Mouse (Mus musculus): ENCODE measurements at regions not wholly inside any gene's neighbourhood (a gene's known extent, or its start where the extent isn't known, plus 50 kb on each side); places are given as distances from the start of the nearest gene placed in this dataset.
A peak's percentile ranks its signal among the peaks of the same experiment; 100 is the strongest.

DNA sequence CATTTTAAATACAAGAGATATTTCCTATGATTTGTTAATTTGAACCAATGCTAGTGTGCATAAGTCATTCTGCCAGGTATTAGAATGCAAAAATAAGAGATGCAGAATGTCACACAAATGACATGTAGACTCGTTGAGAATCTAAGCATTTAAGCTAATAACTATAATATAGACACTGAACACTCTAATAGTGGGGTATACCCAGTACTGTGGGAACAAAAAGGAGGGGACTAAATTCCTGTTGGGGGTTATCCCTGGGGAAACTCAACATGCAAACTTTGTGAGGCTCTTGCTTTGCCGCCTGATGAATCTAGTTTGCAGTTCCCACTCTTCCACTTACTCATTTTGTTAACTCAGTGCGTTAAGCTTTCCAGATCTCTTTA, 154.0 kb upstream of the Tnc start:
- DNase-seq (ENCODE audit: low read depth): peak; percentile 29
- TF ChIP-seq CTCF (IDR thresholded peaks at IDR 0.05; ENCODE audit: borderline replicate concordance, extremely low read depth, insufficient read depth, insufficient read length) (no peak), POLR2A (IDR thresholded peaks at IDR 0.05; ENCODE audit: borderline replicate concordance, extremely low read depth, insufficient read depth, insufficient read length, poor library complexity, severe bottlenecking) (no peak)

- peak; percentile 93 for DNase-seq (ENCODE audit: low read depth)
- TF ChIP-seq POLR2A (IDR thresholded peaks at IDR 0.05; ENCODE audit: borderline replicate concordance, extremely low read depth, insufficient read depth, insufficient read length, poor library complexity, severe bottlenecking): no peak
- no peak for TF ChIP-seq CTCF (IDR thresholded peaks at IDR 0.05; ENCODE audit: borderline replicate concordance, extremely low read depth, insufficient read depth, insufficient read length)
Observed at GRCm38 (mm10) chr4:64200151-64200807, 153.5 kb upstream of the Tnc start.

- no peak for TF ChIP-seq POLR2A (IDR thresholded peaks at IDR 0.05; ENCODE audit: borderline replicate concordance, extremely low read depth, insufficient read depth, insufficient read length, poor library complexity, severe bottlenecking)
- TF ChIP-seq CTCF (IDR thresholded peaks at IDR 0.05; ENCODE audit: borderline replicate concordance, extremely low read depth, insufficient read depth, insufficient read length): no peak
- DNase-seq (ENCODE audit: low read depth): no peak
Observed at GRCm38 (mm10) chr4:64184986-64185385, 138.2 kb upstream of the Tnc start.

GRCm38 (mm10) chr4:64175938-64176337, 129.1 kb upstream of the Tnc start:
- TF ChIP-seq POLR2A (IDR thresholded peaks at IDR 0.05; ENCODE audit: borderline replicate concordance, extremely low read depth, insufficient read depth, insufficient read length, poor library complexity, severe bottlenecking): no peak
- TF ChIP-seq CTCF (IDR thresholded peaks at IDR 0.05; ENCODE audit: borderline replicate concordance, extremely low read depth, insufficient read depth, insufficient read length): no peak
- peak; percentile 50 for DNase-seq (ENCODE audit: low read depth)

DNA sequence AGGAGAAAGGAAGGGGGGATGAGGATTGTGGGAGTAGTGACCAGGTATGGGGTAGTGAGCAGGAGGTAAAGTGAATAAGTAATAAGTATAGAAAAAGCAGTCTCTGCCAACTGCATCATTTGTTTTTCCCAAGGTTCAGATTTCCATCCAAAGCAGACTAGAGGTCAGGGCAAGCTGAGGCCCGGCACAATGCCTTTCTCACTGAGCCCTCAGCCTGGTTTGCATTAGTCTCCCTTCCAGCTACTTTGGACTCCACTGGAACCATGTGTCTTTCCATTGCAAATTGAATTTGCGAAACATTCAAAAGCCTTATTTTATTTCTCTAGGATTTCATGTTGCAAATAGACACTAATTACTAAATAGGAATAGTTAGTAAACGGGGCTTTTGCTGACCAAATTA, 124.7 kb upstream of the Tnc start:
- TF ChIP-seq POLR2A (IDR thresholded peaks at IDR 0.05; ENCODE audit: borderline replicate concordance, extremely low read depth, insufficient read depth, insufficient read length, poor library complexity, severe bottlenecking): no peak
- no peak for TF ChIP-seq CTCF (IDR thresholded peaks at IDR 0.05; ENCODE audit: borderline replicate concordance, extremely low read depth, insufficient read depth, insufficient read length)
- DNase-seq (ENCODE audit: low read depth): no peak

GRCm38 (mm10) chr4:64148989-64149463, 102.2 kb upstream of the Tnc start:
- TF ChIP-seq POLR2A (IDR thresholded peaks at IDR 0.05; ENCODE audit: borderline replicate concordance, extremely low read depth, insufficient read depth, insufficient read length, poor library complexity, severe bottlenecking): no peak
- no peak for TF ChIP-seq CTCF (IDR thresholded peaks at IDR 0.05; ENCODE audit: borderline replicate concordance, extremely low read depth, insufficient read depth, insufficient read length)
- peak; percentile 95 for DNase-seq (ENCODE audit: low read depth)

- no peak for TF ChIP-seq POLR2A (IDR thresholded peaks at IDR 0.05; ENCODE audit: borderline replicate concordance, extremely low read depth, insufficient read depth, insufficient read length, poor library complexity, severe bottlenecking)
- no peak for TF ChIP-seq CTCF (IDR thresholded peaks at IDR 0.05; ENCODE audit: borderline replicate concordance, extremely low read depth, insufficient read depth, insufficient read length)
- DNase-seq (ENCODE audit: low read depth): peak; percentile 75
Observed at GRCm38 (mm10) chr4:64145924-64146323, 99.1 kb upstream of the Tnc start.

DNA sequence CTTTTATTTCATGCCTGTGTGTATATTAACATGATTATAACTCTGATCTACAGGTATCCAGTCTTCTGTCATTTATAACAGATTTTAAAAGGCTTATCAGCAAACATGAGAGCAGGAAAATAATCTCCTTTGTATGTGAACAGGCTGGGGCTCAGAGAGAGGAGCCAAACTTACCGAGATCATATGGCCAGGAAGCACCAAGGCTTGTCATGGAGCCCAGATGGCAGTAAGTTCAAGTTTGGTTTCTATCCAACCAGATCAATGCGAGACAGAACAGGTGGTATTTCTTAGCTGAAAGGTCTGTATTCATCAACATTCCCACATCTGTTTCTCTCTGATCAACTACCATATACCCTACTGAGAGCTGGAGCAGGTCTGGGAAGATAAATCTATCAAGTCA, 96.1 kb upstream of the Tnc start:
- peak; percentile 77 for DNase-seq (ENCODE audit: low read depth)
- TF ChIP-seq CTCF (IDR thresholded peaks at IDR 0.05; ENCODE audit: borderline replicate concordance, extremely low read depth, insufficient read depth, insufficient read length) (no peak), POLR2A (IDR thresholded peaks at IDR 0.05; ENCODE audit: borderline replicate concordance, extremely low read depth, insufficient read depth, insufficient read length, poor library complexity, severe bottlenecking) (no peak)

GRCm38 (mm10) chr4:64142356-64142787, 95.6 kb upstream of the Tnc start:
- peak; percentile 76 for DNase-seq (ENCODE audit: low read depth)
- no peak for TF ChIP-seq CTCF (IDR thresholded peaks at IDR 0.05; ENCODE audit: borderline replicate concordance, extremely low read depth, insufficient read depth, insufficient read length)
- no peak for TF ChIP-seq POLR2A (IDR thresholded peaks at IDR 0.05; ENCODE audit: borderline replicate concordance, extremely low read depth, insufficient read depth, insufficient read length, poor library complexity, severe bottlenecking)

DNA sequence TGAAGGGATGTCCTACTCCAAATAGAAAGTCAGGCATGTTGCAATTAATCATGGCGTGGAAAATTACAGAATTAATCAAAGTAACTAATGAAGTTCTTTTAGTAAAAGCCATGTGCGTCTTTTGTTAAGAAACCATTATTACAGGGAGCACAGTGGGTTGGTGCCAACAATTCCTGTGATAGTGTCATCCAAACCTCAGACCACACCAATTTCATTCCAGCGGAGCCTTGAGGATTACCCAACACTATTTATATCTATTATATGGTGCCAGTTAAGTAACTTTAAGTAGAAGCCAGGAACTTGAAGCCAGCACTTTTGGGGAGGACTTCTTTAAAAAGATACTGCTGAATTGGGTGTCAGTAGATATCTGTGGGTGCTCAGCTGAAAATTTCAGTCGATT, 93.0 kb upstream of the Tnc start:
- TF ChIP-seq POLR2A (IDR thresholded peaks at IDR 0.05; ENCODE audit: borderline replicate concordance, extremely low read depth, insufficient read depth, insufficient read length, poor library complexity, severe bottlenecking): no peak
- no peak for TF ChIP-seq CTCF (IDR thresholded peaks at IDR 0.05; ENCODE audit: borderline replicate concordance, extremely low read depth, insufficient read depth, insufficient read length)
- no peak for DNase-seq (ENCODE audit: low read depth)

- TF ChIP-seq CTCF (IDR thresholded peaks at IDR 0.05; ENCODE audit: borderline replicate concordance, extremely low read depth, insufficient read depth, insufficient read length): no peak
- TF ChIP-seq POLR2A (IDR thresholded peaks at IDR 0.05; ENCODE audit: borderline replicate concordance, extremely low read depth, insufficient read depth, insufficient read length, poor library complexity, severe bottlenecking): no peak
- DNase-seq (ENCODE audit: low read depth): no peak
Observed at GRCm38 (mm10) chr4:64135036-64135435, 88.2 kb upstream of the Tnc start.

DNA sequence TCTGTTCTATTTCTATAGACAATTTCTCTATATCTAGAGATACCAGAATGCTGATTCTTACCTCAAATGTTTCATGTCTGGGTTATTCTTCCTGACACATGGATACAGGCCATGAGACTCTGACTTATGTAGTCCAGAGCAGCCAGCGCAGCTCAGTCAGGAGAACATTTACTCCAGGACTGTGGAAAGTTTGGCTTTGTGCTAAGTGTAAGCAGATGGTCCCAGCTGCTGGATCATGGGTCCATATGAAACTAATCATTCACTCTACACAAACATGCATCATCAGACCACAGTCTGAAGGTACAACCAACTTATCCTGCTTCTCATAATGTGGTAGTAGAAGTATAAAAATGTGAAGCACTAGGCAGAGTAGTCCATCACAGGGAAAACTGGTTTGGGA, 82.5 kb upstream of the Tnc start:
- no peak for DNase-seq (ENCODE audit: low read depth)
- TF ChIP-seq POLR2A (IDR thresholded peaks at IDR 0.05; ENCODE audit: borderline replicate concordance, extremely low read depth, insufficient read depth, insufficient read length, poor library complexity, severe bottlenecking): no peak
- no peak for TF ChIP-seq CTCF (IDR thresholded peaks at IDR 0.05; ENCODE audit: borderline replicate concordance, extremely low read depth, insufficient read depth, insufficient read length)
